Mouse (Mus musculus) cerebellum, adult (tissue): ENCODE results near the gene 4933415A04Rik.

Experiments
- ATAC-seq: cut with Nextera tagmentation; 2 replicates; pipeline ENCODE4 v1.9.2; 2017; ENCODE audit warnings: mild to moderate bottlenecking, moderate library complexity, mixed read lengths; ENCODE audit not compliant: insufficient number of reproducible peaks, low FRiP score, low TSS enrichment

The 4933415A04Rik gene

GRCm38 (mm10) chr11:43586324-43587090 is at the start of gene 4933415A04Rik:
Gene 4933415A04Rik, plus strand, starts transcription at chr11:43587040.
- peak; percentile 66 for ATAC-seq

DNA sequence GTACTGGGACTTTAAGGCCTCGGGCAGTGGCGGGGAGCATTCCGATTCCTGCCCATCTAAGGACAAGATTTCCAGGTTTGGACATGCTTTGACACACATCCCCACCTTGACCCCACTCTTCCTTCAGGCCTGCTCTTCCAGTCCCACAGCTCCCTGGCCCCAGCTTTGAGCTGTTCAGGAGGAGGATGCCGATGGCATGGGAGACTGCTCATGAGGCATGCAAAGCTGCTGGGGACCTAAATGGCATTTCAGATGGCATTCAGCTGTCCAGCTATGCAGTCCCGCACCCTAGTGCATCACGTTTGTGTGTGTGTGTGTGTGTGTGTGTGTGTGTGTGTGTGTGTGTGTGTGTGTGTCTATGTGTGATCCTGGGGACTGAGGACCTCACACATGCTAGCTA is 49.8 kb upstream of the 4933415A04Rik start:
- no peak for ATAC-seq

DNA sequence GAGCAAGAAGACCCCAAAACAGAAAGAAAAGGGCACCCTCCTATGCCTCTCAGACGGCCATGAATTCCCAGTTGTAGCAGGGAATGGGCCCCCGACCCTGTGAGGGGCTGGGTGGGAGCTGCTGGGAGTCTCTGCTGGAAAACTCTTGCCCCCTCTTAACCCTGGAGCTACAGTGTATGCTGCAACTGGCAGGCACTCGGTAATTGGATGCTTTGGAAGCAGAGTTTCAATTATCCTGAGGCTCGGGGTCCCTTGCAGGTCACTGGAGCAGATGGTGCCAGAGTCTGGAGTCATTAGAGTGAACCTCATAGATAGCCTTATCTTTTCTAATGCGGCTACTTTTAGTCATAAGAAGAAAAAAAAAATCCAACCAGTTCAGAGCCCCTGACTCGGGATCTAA is 47.0 kb upstream of the 4933415A04Rik start:
- ATAC-seq, result no peak

- no peak for ATAC-seq
These were observed 43.0 kb upstream of the 4933415A04Rik start for GRCm38 (mm10) chr11:43543711-43544466.

DNA sequence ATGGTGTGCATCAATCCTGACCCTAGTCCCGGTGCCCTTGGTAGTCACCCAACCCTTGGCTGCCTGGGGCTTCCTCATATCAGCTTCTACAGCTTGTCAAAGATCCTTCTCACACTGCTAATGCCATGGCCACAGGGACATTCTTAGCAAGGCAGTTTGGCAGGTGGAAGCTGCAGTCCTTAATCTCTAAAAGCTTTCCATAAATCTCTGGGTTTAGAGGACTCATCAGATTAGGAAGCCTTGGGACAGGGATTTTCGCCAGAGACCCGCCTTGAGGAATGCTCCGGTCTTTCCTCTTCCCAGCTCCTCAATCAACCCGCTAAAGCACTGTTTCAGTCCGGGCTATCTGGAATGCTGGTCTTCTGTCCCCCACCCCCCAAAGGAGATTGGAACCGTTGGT is 42.0 kb upstream of the 4933415A04Rik start:
- ATAC-seq, result no peak

GRCm38 (mm10) chr11:43545873-43546475 is 40.9 kb upstream of the 4933415A04Rik start:
- no peak for ATAC-seq

GRCm38 (mm10) chr11:43546678-43547077 is 40.2 kb upstream of the 4933415A04Rik start:
- ATAC-seq, result no peak

DNA sequence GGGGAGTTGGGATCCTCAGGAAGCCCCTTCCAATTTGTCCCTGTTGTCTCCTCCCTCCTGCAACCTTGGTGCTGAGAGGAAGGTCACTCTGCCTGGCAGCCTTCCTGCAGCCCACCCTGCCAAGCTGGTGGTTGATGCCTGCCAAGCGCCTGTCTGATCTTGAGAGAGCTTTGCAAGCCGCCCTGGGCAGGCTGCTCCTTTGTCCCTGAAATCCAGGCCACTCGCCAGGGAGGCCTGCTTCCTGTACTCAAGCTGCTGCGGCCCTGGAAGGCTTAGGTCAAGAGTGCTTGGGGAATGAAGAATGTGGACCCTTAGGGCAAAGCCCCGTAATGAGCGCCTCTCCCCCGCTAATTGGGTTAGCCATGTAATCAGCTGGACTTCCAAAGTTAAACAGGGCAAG is 38.7 kb upstream of the 4933415A04Rik start:
- ATAC-seq, result peak; percentile 76

GRCm38 (mm10) chr11:43548657-43549435 is 38.0 kb upstream of the 4933415A04Rik start:
- ATAC-seq, result no peak

DNA sequence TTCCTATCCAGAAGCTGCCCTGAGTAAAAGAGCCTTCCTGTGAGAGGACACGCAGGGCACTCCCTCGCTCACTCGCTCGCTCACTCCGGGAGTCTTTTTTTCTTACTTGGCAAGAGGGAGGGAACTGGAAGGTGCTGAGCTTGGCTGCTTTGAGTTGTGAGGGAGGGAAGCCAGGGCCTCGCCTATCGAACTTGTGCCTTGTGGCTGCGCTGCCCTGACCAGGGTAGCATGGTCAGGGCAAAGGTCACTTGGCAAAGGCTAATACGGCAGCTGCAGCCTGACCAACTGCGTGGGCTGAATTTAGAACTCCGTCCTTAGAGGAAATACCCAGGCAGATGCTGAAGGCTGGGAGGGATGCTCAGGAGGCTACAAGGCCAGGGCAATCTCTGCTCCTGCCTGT is 37.1 kb upstream of the 4933415A04Rik start:
- peak; percentile 32; the same call in 1 of the 2 replicates for ATAC-seq

GRCm38 (mm10) chr11:43551756-43552155 is 35.1 kb upstream of the 4933415A04Rik start:
- ATAC-seq, result no peak

- no peak for ATAC-seq
These were observed 34.2 kb upstream of the 4933415A04Rik start for GRCm38 (mm10) chr11:43552675-43553074.

- ATAC-seq, result no peak
These were observed 30.3 kb upstream of the 4933415A04Rik start for GRCm38 (mm10) chr11:43556538-43556937.

GRCm38 (mm10) chr11:43559515-43560292 is 27.1 kb upstream of the 4933415A04Rik start:
- no peak for ATAC-seq

DNA sequence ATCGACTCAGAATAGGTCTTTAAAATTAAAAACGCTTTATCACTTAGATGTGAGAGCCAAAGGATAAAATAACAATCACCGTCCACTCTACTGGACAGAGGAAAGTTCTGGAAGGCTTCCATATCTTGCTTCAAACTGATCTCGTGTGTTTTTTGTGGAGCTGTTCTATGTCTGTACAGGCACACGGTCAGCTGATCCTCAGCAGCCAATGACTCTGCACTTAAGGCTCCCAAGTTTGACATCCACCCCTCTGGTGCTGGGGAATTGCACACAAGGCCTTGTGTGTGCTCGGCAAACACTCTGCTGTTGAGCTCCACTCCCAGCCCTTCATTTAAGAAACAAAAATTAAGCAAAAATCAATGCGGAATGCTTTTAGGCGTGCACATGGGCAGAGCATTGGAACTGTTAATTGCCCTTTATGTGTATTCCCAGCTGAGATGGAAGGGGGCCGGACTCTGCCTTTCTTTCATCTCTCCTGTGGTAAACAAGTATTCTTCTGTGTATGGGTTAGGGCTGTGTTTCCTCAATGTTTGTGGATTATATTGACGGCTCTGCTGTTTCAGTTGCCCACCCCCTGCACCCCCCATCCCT is 23.1 kb upstream of the 4933415A04Rik start:
- ATAC-seq, result no peak

DNA sequence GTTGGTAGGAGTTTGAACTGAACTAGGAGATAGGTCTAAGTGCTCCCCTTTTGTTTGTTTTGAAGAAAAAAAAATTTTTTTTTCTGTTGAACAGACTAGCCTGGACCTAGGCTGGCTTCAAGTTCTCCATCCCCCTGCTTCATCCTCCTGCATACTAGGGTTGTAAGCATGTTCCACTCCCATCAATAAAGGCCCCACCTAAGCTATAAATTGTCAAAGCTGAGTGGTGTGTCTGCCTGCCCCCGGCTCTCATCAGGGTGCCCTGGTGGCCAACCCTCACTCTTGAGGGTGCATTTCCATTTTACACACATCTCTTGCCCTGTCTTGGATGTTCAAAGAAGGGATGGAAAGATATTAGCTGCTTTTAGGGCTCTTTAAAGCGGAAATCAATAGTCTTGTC is 21.4 kb upstream of the 4933415A04Rik start:
- no peak for ATAC-seq

GRCm38 (mm10) chr11:43565852-43566251 is 21.0 kb upstream of the 4933415A04Rik start:
- no peak for ATAC-seq

DNA sequence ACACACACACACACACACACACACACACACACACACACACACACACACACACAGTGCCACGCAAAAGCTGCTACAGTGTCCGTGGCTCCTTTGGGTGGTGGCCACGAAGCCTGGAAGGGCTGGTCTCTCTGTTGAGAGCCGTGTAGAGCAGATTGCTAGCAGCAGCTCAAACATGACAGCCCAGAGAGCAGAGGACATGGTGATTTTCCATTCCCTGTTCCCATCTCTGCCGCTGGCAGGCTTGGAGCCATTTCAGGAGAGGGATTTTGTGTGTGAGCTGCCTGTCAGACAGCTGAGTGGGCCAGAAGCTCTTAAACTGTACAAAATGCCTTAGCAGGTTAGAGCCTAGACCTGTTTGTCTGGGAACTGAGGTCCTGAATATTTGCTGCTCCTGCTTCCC is 20.1 kb upstream of the 4933415A04Rik start:
- ATAC-seq, result no peak

DNA sequence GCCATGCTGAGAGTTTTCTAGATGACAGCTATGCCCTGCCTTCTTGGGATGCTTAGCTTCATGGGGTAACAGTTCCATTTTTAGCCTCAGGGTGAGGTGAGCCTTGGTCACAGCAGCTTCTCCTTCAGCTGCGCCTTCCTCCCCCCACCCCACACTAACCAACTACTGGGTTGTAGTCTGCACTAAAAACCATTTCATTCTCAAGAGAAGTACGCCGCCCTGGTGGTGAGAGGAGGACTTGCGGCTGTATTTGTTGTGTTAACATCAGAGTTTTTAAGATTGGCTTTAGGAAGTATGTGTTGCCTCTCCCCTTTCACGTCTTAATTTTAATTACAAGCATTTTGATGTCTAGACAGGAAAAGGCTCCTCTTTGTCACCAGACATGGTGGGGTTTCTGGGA is 18.6 kb upstream of the 4933415A04Rik start:
- ATAC-seq, result no peak
